Mouse (Mus musculus) heart, embryonic 14.5 days (tissue): ENCODE results near the gene Fam217a. TPM values are rescaled to one million over a fixed set of nuclear protein-coding genes. Genes with fewer than 3 reads are reported as not detected.
"Not testable (repeated sequence)": the region's sequence is repeated elsewhere in the genome, so short reads cannot be mapped to it uniquely, and the experiment has no call there.

Source experiments
- ATAC-seq: fragments of 200-750 bp; cut with Nextera tagmentation; 2 replicates; pipeline ENCODE4 v1.8.0; 2017; ENCODE audit warnings: low read depth, moderate TSS enrichment; ENCODE audit not compliant: insufficient number of reproducible peaks, insufficient read depth, low FRiP score
- H3K27ac ChIP-seq, 2 experiments: fragments of 200-500 bp in 1 of 2; fragments of 300-500 bp in 1 of 2; sonication (generic) in 1 of 2; replicated peaks in 1 of 2; 2 replicates each; pipeline ENCODE4 v1.5.1; 2012 to 2014; ENCODE audit warnings: low read depth in 2 of 2, low read length in 2 of 2, control low read depth in 1 of 2, mild to moderate bottlenecking in 1 of 2, mixed read lengths in 1 of 2; ENCODE audit not compliant: control insufficient read depth in 1 of 2, insufficient read depth in 1 of 2
- H3K27me3 ChIP-seq: fragments of 300-500 bp; sonication (generic); 2 replicates; pipeline ENCODE4 v1.6.1; 2014; ENCODE audit warnings: mild to moderate bottlenecking, low read length, control low read depth; ENCODE audit not compliant: control insufficient read depth, insufficient read depth
- H3K36me3 ChIP-seq: fragments of 300-500 bp; sonication (generic); 2 replicates; pipeline ENCODE4 v1.6.1; 2014; ENCODE audit warnings: mild to moderate bottlenecking, control low read depth, low read length, mixed read lengths; ENCODE audit not compliant: control insufficient read depth, insufficient read depth
- H3K4me1 ChIP-seq, 2 experiments: fragments of 200-500 bp in 1 of 2; fragments of 300-500 bp in 1 of 2; sonication (generic) in 1 of 2; 2 replicates each; pipeline ENCODE4 v1.6.1; 2012 to 2014; ENCODE audit warnings: low read length in 2 of 2, control low read depth in 1 of 2, mixed read lengths in 1 of 2; ENCODE audit not compliant: control insufficient read depth in 2 of 2, insufficient read depth in 2 of 2
- H3K4me2 ChIP-seq: fragments of 300-500 bp; sonication (generic); 2 replicates; pipeline ENCODE4 v1.6.1; 2014; ENCODE audit warnings: mild to moderate bottlenecking, low read length
- H3K4me3 ChIP-seq, 2 experiments: fragments of 200-500 bp in 1 of 2; fragments of 300-500 bp in 1 of 2; sonication (generic) in 1 of 2; 2 replicates each; pipeline ENCODE4 v1.5.1; 2012 to 2014; ENCODE audit warnings: low read length in 2 of 2, mild to moderate bottlenecking in 2 of 2, control low read depth in 1 of 2, low read depth in 1 of 2, moderate library complexity in 1 of 2; ENCODE audit not compliant: control insufficient read depth in 1 of 2, insufficient read depth in 1 of 2
- H3K9ac ChIP-seq: fragments of 300-500 bp; sonication (generic); 2 replicates; pipeline ENCODE4 v1.6.1; 2014; ENCODE audit warnings: mild to moderate bottlenecking, low read length
- H3K9me3 ChIP-seq: fragments of 300-500 bp; sonication (generic); 2 replicates; pipeline ENCODE4 v1.6.1; 2016; ENCODE audit warnings: low read length, control low read depth; ENCODE audit not compliant: control insufficient read depth
- WGBS: fragments of 180-500 bp; shearing (Covaris S2); extraction: QIAGEN DNeasy Blood & Tissue Kit; methylation state at CpG from one replicate; pipeline ENCODE4 v1.1.7; 2014; 5-methylcytosine and 5-hydroxymethylcytosine counted together
- polyA plus RNA-seq: library from polyadenylated mRNA; unstranded; fragments of >200 nt; fragmentation: Nextera tagmentation; extraction: Ambion mirVana; gene quantifications from 2 replicates; pipeline ENCODE4 v1.2.1, GENCODE M21; 2014

The Fam217a gene
- 2.6 and 2.9 TPM in 2 replicates for polyA plus RNA-seq

- WGBS, result 78% methylated on average over 4 of the region's 4 CpGs
- Histone ChIP-seq H3K9me3 (no peaks in the 10 kb centered on the region), H3K36me3 (no peaks in the 10 kb centered on the region), H3K4me2 (no peak within 1 kb of the TSS), H3K4me1 (no peaks in the 10 kb centered on the region), H3K27me3 (no peaks in the 10 kb centered on the region), H3K9ac (no peak within 1 kb of the TSS), H3K4me3 (no peak within 1 kb of the TSS), H3K27ac (no peak within 1 kb of the TSS)
- ATAC-seq, result no peak
Measured at GRCm38 (mm10) chr13:34924210-34924609, at the start of gene Fam217a, which contains the start of gene 4933417A18Rik. Gene Fam217a (minus strand): TSS chr13:34924310. Gene 4933417A18Rik (plus strand): TSS chr13:34924409.

GRCm38 (mm10) chr13:34973770-34974169 lies 49.7 kb upstream of the Fam217a start:
- 48% methylated on average over 1 of the region's 1 CpGs for WGBS

GRCm38 (mm10) chr13:34973149-34973548 lies 49.0 kb upstream of the Fam217a start:
- 9% methylated on average over 1 of the region's 1 CpGs for WGBS
- Histone ChIP-seq H3K4me3 (no peak overlapping the region), H3K9me3 (no peaks in the 10 kb centered on the region), H3K9ac (no peak overlapping the region), H3K36me3 (peaks cover 16% of the 10 kb centered on the region), H3K4me1 (no peaks in the 10 kb centered on the region), H3K27ac (no peak overlapping the region), H3K4me2 (no peak overlapping the region), H3K27me3 (no peaks in the 10 kb centered on the region)
- ATAC-seq, result no peak

More at GRCm38 (mm10) chr13:34973770-34974169, 49.7 kb upstream of the Fam217a start:
- Histone ChIP-seq H3K36me3 (peaks cover 22% of the 10 kb centered on the region), H3K27me3 (no peaks in the 10 kb centered on the region), H3K9me3 (no peaks in the 10 kb centered on the region), H3K9ac (no peak overlapping the region), H3K4me1 (no peaks in the 10 kb centered on the region), H3K4me2 (no peak overlapping the region), H3K4me3 (no peak overlapping the region), H3K27ac (no peak overlapping the region)
- no peak for ATAC-seq

- not testable (repeated sequence) for H3K4me1 ChIP-seq, H3K9me3 ChIP-seq, H3K36me3 ChIP-seq, H3K4me3 ChIP-seq, H3K4me2 ChIP-seq, H3K27me3 ChIP-seq, ATAC-seq, H3K27ac ChIP-seq, H3K9ac ChIP-seq
Measured at GRCm38 (mm10) chr13:34972456-34972855, 48.3 kb upstream of the Fam217a start.

- not testable (repeated sequence) for H3K4me3 ChIP-seq, H3K9me3 ChIP-seq, H3K36me3 ChIP-seq, H3K4me2 ChIP-seq, H3K27ac ChIP-seq, ATAC-seq, H3K27me3 ChIP-seq, H3K4me1 ChIP-seq, H3K9ac ChIP-seq
- 63% methylated on average over 9 of the region's 9 CpGs for WGBS
Measured at GRCm38 (mm10) chr13:34965647-34966046, 41.5 kb upstream of the Fam217a start.

GRCm38 (mm10) chr13:34964866-34965265 lies 40.8 kb upstream of the Fam217a start:
- no peak for ATAC-seq
- 12% methylated on average over 5 of the region's 5 CpGs for WGBS
- peak overlapping the region in 1 of 2 experiments; percentile 41; a peak in 1 of 4 replicates for H3K4me3 ChIP-seq
- H3K9me3 ChIP-seq, result no peaks in the 10 kb centered on the region
- peaks cover 2 to 5% of the 10 kb centered on the region in 2 experiments; a peak in 3 of 4 replicates for H3K4me1 ChIP-seq
- peak overlapping the region; percentile 49; the same call in 1 of the 2 replicates for H3K9ac ChIP-seq
- H3K36me3 ChIP-seq, result no peaks in the 10 kb centered on the region
- H3K27ac ChIP-seq, result no peak overlapping the region
- H3K4me2 ChIP-seq, result peak overlapping the region; percentile 87
- H3K27me3 ChIP-seq, result peaks cover 9% of the 10 kb centered on the region; the same call in 1 of the 2 replicates

GRCm38 (mm10) chr13:34964419-34964818 lies 40.3 kb upstream of the Fam217a start:
- no peaks in the 10 kb centered on the region for H3K36me3 ChIP-seq
- H3K27me3 ChIP-seq, result peaks cover 9% of the 10 kb centered on the region; the same call in 1 of the 2 replicates
- no peak overlapping the region for H3K27ac ChIP-seq
- H3K4me3 ChIP-seq, result peak overlapping the region; percentile 41 to 52
- H3K9ac ChIP-seq, result peak overlapping the region; percentile 49
- WGBS, result 7% methylated on average over 14 of the region's 14 CpGs
- H3K4me2 ChIP-seq, result peak overlapping the region; percentile 87
- no peaks in the 10 kb centered on the region for H3K9me3 ChIP-seq
- no peak for ATAC-seq
- H3K4me1 ChIP-seq, result peaks cover 2 to 5% of the 10 kb centered on the region in 2 experiments; a peak in 3 of 4 replicates
